Mouse (Mus musculus): ENCODE measurements around the gene Gm47995. TPM values are rescaled to one million over a fixed set of nuclear protein-coding genes. Genes with fewer than 3 reads are reported as not detected.
"Not testable (repeated sequence)": the region's sequence is repeated elsewhere in the genome, so short reads cannot be mapped to it uniquely, and the experiment has no call there.

Gm47995 gene
- polyA plus RNA-seq, 1 experiment from 2014 or later = not detected

GRCm38 (mm10) chr1:151177030-151177936, 21.0 kb upstream of the Gm47995 start:
- no peaks in the 10 kb centered on the region for H3K36me3 ChIP-seq (ENCODE audit: inconsistent target)
- H3K4me3 ChIP-seq (ENCODE audit: inconsistent target) = no peak overlapping the region
- H3K27ac ChIP-seq = no peak overlapping the region
- 41% methylated on average over 8 of the region's 10 CpGs for WGBS (ENCODE audit: missing documents)
- no peaks in the 10 kb centered on the region for H3K79me2 ChIP-seq (ENCODE audit: inconsistent target)

GRCm38 (mm10) chr1:151177937-151178271, 20.3 kb upstream of the Gm47995 start:
- no peak overlapping the region for H3K27ac ChIP-seq
- no peaks in the 10 kb centered on the region for H3K36me3 ChIP-seq (ENCODE audit: inconsistent target)
- WGBS (ENCODE audit: missing documents) = 55% methylated on average over 4 of the region's 4 CpGs
- H3K4me3 ChIP-seq (ENCODE audit: inconsistent target) = no peak overlapping the region
- H3K79me2 ChIP-seq (ENCODE audit: inconsistent target) = no peaks in the 10 kb centered on the region

DNA sequence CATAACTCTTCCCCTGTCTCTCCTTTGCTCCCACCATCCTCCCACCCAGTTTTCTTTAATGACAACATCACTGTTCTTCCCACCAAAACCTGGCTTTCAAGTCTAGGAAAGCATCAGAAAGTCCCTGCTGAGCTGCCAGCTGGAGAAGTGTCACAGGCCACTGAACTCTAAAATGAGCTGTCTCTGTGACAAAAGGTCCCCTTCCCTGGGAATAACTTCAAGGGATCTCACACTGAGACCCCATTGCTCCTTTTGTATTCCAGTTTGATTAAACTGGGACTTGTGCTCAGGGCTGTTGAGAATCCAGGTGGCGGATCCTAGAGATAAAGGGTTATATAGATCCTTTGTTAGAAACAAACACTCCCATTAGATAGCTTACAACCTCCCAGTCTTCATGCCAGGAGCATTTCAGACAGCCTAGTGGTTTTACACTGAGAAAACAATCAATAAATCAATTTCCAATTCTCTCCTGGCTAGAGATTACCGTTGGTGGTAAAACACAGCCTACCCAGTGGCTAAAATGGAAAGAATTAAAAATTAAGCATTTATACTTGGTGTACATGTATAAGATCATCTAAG, 19.7 kb upstream of the Gm47995 start:
- Histone ChIP-seq H3K27ac (no peak overlapping the region), H3K79me2 (ENCODE audit: inconsistent target) (no peaks in the 10 kb centered on the region), H3K36me3 (ENCODE audit: inconsistent target) (no peaks in the 10 kb centered on the region), H3K4me3 (ENCODE audit: inconsistent target) (no peak overlapping the region)
- WGBS (ENCODE audit: missing documents) = 96% methylated on average over 2 of the region's 2 CpGs

- H3K79me2 ChIP-seq (ENCODE audit: inconsistent target) = no peaks in the 10 kb centered on the region
- H3K36me3 ChIP-seq (ENCODE audit: inconsistent target) = no peaks in the 10 kb centered on the region
- H3K27ac ChIP-seq = no peak overlapping the region
- no peak overlapping the region for H3K4me3 ChIP-seq (ENCODE audit: inconsistent target)
- 93% methylated on average over 2 of the region's 2 CpGs for WGBS (ENCODE audit: missing documents)
These were observed 18.1 kb upstream of the Gm47995 start for GRCm38 (mm10) chr1:151180167-151180566.

DNA sequence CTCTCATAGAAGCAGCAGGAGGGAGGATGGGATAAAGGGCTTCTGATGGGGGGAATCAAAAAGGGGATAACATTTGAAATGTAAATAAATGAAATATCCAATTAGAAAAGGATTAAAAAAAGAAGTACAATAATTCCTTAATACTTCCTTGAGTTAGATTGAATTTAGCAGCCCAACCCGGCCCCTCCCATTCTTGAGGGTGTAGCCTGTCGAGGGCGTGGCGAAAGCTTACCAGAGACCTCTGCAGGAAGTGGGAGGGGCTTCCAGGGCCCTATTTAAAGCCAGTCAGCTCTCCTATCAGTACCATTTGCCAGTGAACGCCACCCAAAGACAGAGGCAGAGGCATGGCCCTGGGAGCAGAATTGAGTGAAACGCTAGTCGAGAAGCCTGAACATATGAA, 16.0 kb upstream of the Gm47995 start, which contains the start of gene Gm47985:
Gene Gm47985, plus strand, starts transcription at position 272 of the 400 bp plus-strand sequence.
- not testable (repeated sequence) for H3K36me3 ChIP-seq (ENCODE audit: inconsistent target); H3K27ac ChIP-seq; H3K79me2 ChIP-seq (ENCODE audit: inconsistent target); H3K4me3 ChIP-seq (ENCODE audit: inconsistent target)
- WGBS (ENCODE audit: missing documents) = no CpG with 5 or more reads among the region's 7 CpGs

DNA sequence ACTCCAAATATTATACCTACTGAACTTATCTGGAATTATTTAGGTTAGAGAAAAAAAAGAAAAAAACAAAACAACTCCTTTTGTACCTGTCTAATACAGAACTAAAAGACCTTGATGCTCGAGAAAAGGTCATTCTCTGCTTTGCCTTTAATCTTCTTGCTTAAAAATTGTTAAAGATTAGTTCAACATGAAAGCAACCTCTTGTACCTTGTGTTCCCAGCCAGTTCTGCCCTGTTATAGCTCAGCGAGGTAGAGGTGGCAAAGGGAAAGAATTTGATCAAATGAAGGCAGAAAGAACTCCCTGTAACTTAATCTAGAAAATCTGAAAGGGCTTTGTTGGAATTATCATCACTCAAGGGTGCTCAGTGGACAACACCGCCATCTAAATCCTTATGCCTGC, 12.1 kb upstream of the Gm47995 start:
- H3K79me2 ChIP-seq (ENCODE audit: inconsistent target); H3K27ac ChIP-seq; H3K4me3 ChIP-seq (ENCODE audit: inconsistent target); H3K36me3 ChIP-seq (ENCODE audit: inconsistent target): not testable (repeated sequence)
- WGBS (ENCODE audit: missing documents) = 94% methylated on average over 2 of the region's 3 CpGs

DNA sequence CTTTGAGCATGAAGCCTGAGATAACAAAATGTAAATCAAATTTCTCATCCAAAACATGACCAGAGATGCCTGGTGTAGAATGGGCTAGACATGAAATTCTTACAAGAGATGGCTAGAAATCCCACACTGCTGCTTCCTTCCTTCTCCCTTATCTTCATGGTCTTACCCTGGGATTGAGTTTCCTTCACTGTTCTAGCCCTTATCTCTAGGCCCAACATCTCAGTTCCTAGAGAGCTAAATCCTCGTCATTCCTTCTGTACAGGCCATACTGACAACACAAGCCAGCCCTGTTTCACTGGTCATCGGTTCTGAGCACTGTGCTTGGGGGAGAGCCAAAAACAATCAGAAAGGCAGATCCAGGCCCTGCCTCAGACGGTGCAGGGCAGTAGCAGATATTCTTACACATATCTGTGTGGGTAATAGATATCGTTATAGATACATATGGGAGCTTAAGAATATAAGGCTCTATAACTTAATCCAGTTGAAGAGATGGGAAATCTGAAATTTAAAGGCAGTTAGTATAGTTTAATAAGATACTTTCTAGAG, 11.3 kb upstream of the Gm47995 start:
- not testable (repeated sequence) for H3K36me3 ChIP-seq (ENCODE audit: inconsistent target); H3K79me2 ChIP-seq (ENCODE audit: inconsistent target); H3K4me3 ChIP-seq (ENCODE audit: inconsistent target); H3K27ac ChIP-seq
- 90% methylated on average over 4 of the region's 4 CpGs for WGBS (ENCODE audit: missing documents)

DNA sequence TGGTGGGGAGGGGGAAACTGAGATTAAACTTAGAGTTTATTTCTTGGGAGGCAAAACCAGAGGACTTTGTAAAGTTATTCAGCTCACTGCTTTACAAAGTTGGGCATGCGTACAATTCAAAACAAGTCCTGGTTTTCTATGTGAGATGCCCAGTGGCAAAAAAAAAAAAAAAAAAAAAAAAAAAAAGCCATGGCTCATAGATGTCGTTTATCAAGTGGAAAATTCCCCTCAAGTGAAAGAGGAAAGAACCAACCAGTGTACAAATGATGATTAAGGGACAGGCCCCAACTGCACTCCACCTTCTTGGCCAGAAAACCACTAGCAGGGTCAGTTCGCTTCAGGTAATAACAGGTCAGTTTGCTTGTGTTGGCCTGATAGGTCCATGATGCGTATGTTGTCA, 9.8 kb upstream of the Gm47995 start:
- H3K79me2 ChIP-seq (ENCODE audit: inconsistent target) = no peaks in the 10 kb centered on the region
- WGBS (ENCODE audit: missing documents) = 74% methylated on average over 4 of the region's 4 CpGs
- H3K36me3 ChIP-seq (ENCODE audit: inconsistent target) = no peaks in the 10 kb centered on the region
- H3K4me3 ChIP-seq (ENCODE audit: inconsistent target) = no peak overlapping the region
- H3K27ac ChIP-seq = no peak overlapping the region

DNA sequence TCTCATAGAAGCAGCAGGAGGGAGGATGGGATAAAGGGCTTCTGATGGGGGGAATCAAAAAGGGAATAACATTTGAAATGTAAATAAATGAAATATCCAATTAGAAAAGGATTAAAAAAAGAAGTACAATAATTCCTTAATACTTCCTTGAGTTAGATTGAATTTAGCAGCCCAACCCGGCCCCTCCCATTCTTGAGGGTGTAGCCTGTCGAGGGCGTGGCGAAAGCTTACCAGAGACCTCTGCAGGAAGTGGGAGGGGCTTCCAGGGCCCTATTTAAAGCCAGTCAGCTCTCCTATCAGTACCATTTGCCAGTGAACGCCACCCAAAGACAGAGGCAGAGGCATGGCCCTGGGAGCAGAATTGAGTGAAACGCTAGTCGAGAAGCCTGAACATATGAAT, 6.2 kb upstream of the Gm47995 start, which contains the start of gene Gm8947:
Gene Gm8947, plus strand, starts transcription at position 302 of the 400 bp plus-strand sequence.
- not testable (repeated sequence) for H3K4me3 ChIP-seq (ENCODE audit: inconsistent target); H3K79me2 ChIP-seq (ENCODE audit: inconsistent target); H3K36me3 ChIP-seq (ENCODE audit: inconsistent target); H3K27ac ChIP-seq
- no CpG with 5 or more reads among the region's 7 CpGs for WGBS (ENCODE audit: missing documents)

GRCm38 (mm10) chr1:151192739-151193138, 5.5 kb upstream of the Gm47995 start:
- H3K79me2 ChIP-seq (ENCODE audit: inconsistent target); H3K36me3 ChIP-seq (ENCODE audit: inconsistent target); H3K27ac ChIP-seq; H3K4me3 ChIP-seq (ENCODE audit: inconsistent target): not testable (repeated sequence)
- WGBS (ENCODE audit: missing documents) = 90% methylated on average over 9 of the region's 15 CpGs

GRCm38 (mm10) chr1:151195986-151196385, 2.3 kb upstream of the Gm47995 start:
- not testable (repeated sequence) for H3K36me3 ChIP-seq (ENCODE audit: inconsistent target); H3K27ac ChIP-seq; H3K4me3 ChIP-seq (ENCODE audit: inconsistent target); H3K79me2 ChIP-seq (ENCODE audit: inconsistent target)
- 89% methylated on average over 4 of the region's 4 CpGs for WGBS (ENCODE audit: missing documents)

GRCm38 (mm10) chr1:151196690-151197089, 1.6 kb upstream of the Gm47995 start:
- H3K27ac ChIP-seq; H3K79me2 ChIP-seq (ENCODE audit: inconsistent target); H3K4me3 ChIP-seq (ENCODE audit: inconsistent target); H3K36me3 ChIP-seq (ENCODE audit: inconsistent target): not testable (repeated sequence)
- WGBS (ENCODE audit: missing documents) = 96% methylated on average over 3 of the region's 3 CpGs

GRCm38 (mm10) chr1:151200620-151201019, 2.4 kb downstream of the Gm47995 start:
- H3K79me2 ChIP-seq (ENCODE audit: inconsistent target); H3K4me3 ChIP-seq (ENCODE audit: inconsistent target); H3K36me3 ChIP-seq (ENCODE audit: inconsistent target); H3K27ac ChIP-seq: not testable (repeated sequence)

DNA sequence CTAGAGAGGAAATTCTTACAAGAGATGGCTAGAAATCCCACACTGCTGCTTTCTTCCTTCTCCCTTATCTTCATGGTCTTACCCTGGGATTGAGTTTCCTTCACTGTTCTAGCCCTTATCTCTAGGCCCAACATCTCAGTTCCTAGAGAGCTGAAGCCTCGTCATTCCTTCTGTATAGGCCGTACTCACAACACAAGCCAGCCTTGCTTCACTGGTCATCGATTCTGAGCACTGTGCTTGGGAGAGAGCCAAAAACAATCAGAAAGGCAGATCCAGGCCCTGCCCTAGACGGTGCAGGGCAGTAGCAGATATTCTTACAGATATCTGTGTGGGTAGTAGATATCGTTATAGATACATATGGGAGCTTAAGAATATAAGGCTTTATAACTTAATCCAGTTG, 4.5 kb downstream of the Gm47995 start:
- not testable (repeated sequence) for H3K79me2 ChIP-seq (ENCODE audit: inconsistent target); H3K4me3 ChIP-seq (ENCODE audit: inconsistent target)
- 80% methylated on average over 2 of the region's 5 CpGs for WGBS (ENCODE audit: missing documents)

DNA sequence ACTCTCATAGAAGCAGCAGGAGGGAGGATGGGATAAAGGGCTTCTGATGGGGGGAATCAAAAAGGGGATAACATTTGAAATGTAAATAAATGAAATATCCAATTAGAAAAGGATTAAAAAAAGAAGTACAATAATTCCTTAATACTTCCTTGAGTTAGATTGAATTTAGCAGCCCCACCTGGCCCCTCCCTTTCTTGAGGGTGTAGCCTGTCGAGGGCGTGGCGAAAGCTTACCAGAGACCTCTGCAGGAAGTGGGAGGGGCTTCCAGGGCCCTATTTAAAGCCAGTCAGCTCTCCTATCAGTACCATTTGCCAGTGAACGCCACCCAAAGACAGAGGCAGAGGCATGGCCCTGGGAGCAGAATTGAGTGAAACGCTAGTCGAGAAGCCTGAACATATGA, 5.6 kb downstream of the Gm47995 start, which contains the start of gene 3110040M04Rik:
Gene 3110040M04Rik, plus strand, starts transcription at position 304 of the 400 bp plus-strand sequence.
- H3K36me3 ChIP-seq (ENCODE audit: inconsistent target); H3K27ac ChIP-seq; H3K4me3 ChIP-seq (ENCODE audit: inconsistent target); H3K79me2 ChIP-seq (ENCODE audit: inconsistent target): not testable (repeated sequence)
- no CpG with 5 or more reads among the region's 6 CpGs for WGBS (ENCODE audit: missing documents)

More for the DNA sequence above, 4.5 kb downstream of the Gm47995 start:
- H3K27ac ChIP-seq; H3K36me3 ChIP-seq (ENCODE audit: inconsistent target): not testable (repeated sequence)
